Mouse (Mus musculus) MN1 (cell line): ENCODE data around the gene Ngfr.
A peak's percentile ranks its signal among the peaks of the same experiment; 100 is the strongest.
"Not testable (repeated sequence)": the region's sequence is repeated elsewhere in the genome, so short reads cannot be mapped to it uniquely, and the experiment has no call there.

ENCODE experiments used
- DNase-seq: peaks from one replicate; pipeline ENCODE4 v3.0.0-alpha.2; 2016; ENCODE audit warnings: low spot score

The Ngfr gene

GRCm38 (mm10) chr11:95587423-95587951, at the start of gene Ngfr:
Gene Ngfr (minus strand): TSS chr11:95587735.
- peak; percentile 81 for DNase-seq

GRCm38 (mm10) chr11:95635030-95635429, 47.5 kb upstream of the Ngfr start:
- no peak for DNase-seq

GRCm38 (mm10) chr11:95633512-95634000, 46.0 kb upstream of the Ngfr start:
- DNase-seq = no peak

GRCm38 (mm10) chr11:95632474-95632873, 44.9 kb upstream of the Ngfr start:
- no peak for DNase-seq

- DNase-seq = no peak
Measured at GRCm38 (mm10) chr11:95631301-95631700, 43.8 kb upstream of the Ngfr start.

- no peak for DNase-seq
Measured at GRCm38 (mm10) chr11:95630558-95630957, 43.0 kb upstream of the Ngfr start.

- DNase-seq = no peak
Measured at GRCm38 (mm10) chr11:95622426-95622825, 34.9 kb upstream of the Ngfr start.

GRCm38 (mm10) chr11:95621541-95622130, 34.1 kb upstream of the Ngfr start:
- DNase-seq = no peak

- DNase-seq = no peak
Measured at GRCm38 (mm10) chr11:95621010-95621409, 33.5 kb upstream of the Ngfr start.

GRCm38 (mm10) chr11:95619886-95620444, 32.4 kb upstream of the Ngfr start:
- DNase-seq = no peak

GRCm38 (mm10) chr11:95619081-95619480, 31.5 kb upstream of the Ngfr start:
- no peak for DNase-seq

GRCm38 (mm10) chr11:95617785-95618465, 30.4 kb upstream of the Ngfr start:
- no peak for DNase-seq

GRCm38 (mm10) chr11:95614739-95615138, 27.2 kb upstream of the Ngfr start:
- DNase-seq = no peak

GRCm38 (mm10) chr11:95611283-95611682, 23.7 kb upstream of the Ngfr start:
- DNase-seq = no peak

GRCm38 (mm10) chr11:95610391-95610902, 22.9 kb upstream of the Ngfr start:
- DNase-seq = peak; percentile 25

GRCm38 (mm10) chr11:95609924-95610323, 22.4 kb upstream of the Ngfr start:
- no peak for DNase-seq

- not testable (repeated sequence) for DNase-seq
Measured at GRCm38 (mm10) chr11:95607286-95607685, 19.8 kb upstream of the Ngfr start.

GRCm38 (mm10) chr11:95598214-95599062, 10.9 kb upstream of the Ngfr start:
- DNase-seq = no peak

GRCm38 (mm10) chr11:95597741-95598140, 10.2 kb upstream of the Ngfr start:
- no peak for DNase-seq

GRCm38 (mm10) chr11:95596704-95597103, 9.2 kb upstream of the Ngfr start:
- DNase-seq = no peak

- DNase-seq = no peak
Measured at GRCm38 (mm10) chr11:95596150-95596515, 8.6 kb upstream of the Ngfr start.
